Mouse (Mus musculus) embryonic facial prominence, embryonic 10.5 days (tissue): ENCODE data around the gene Psmc6. TPM values are rescaled to one million over a fixed set of nuclear protein-coding genes. Genes with fewer than 3 reads are reported as not detected.
A peak's percentile ranks its signal among the peaks of the same experiment; 100 is the strongest.

ENCODE experiments used
- DNase-seq: peaks from one replicate; pipeline ENCODE4 v3.0.0-alpha.2; 2017; ENCODE audit warnings: low spot score
- H3K27ac ChIP-seq: fragments of 300-500 bp; sonication (generic); replicated peaks from 2 replicates; pipeline ENCODE4 v1.5.1; 2016; ENCODE audit warnings: mild to moderate bottlenecking
- H3K27me3 ChIP-seq: fragments of 300-500 bp; sonication (generic); replicated peaks from 2 replicates; pipeline ENCODE4 v1.6.1; 2016; ENCODE audit warnings: low read depth, mild to moderate bottlenecking; ENCODE audit not compliant: poor library complexity, severe bottlenecking
- H3K36me3 ChIP-seq: fragments of 300-500 bp; sonication (generic); replicated peaks from 2 replicates; pipeline ENCODE4 v1.6.1; 2016; ENCODE audit warnings: mild to moderate bottlenecking, moderate library complexity
- H3K4me1 ChIP-seq: fragments of 300-500 bp; sonication (generic); 2 replicates; pipeline ENCODE4 v1.6.1; 2016
- H3K4me3 ChIP-seq: fragments of 300-500 bp; sonication (generic); 2 replicates; pipeline ENCODE4 v1.5.1; 2016; ENCODE audit warnings: mild to moderate bottlenecking, moderate library complexity
- H3K9me3 ChIP-seq: fragments of 300-500 bp; sonication (generic); 2 replicates; pipeline ENCODE4 v1.6.1; 2016; ENCODE audit warnings: mild to moderate bottlenecking
- WGBS: fragments of 180-500 bp; shearing (Covaris S2); methylation state at CpG from one replicate; pipeline ENCODE4 v1.1.7; 2016; 5-methylcytosine and 5-hydroxymethylcytosine counted together
- polyA plus RNA-seq: library from polyadenylated mRNA; unstranded; fragments of >200 nt; fragmentation: Nextera tagmentation; extraction: Ambion mirVana; gene quantifications from 2 replicates; pipeline ENCODE4 v1.2.1, GENCODE M21; 2016

Gene Psmc6
- polyA plus RNA-seq, result 206 and 210 TPM in 2 replicates

- Histone ChIP-seq H3K27me3 (no peaks in the 10 kb centered on the region), H3K9me3 (no peaks in the 10 kb centered on the region), H3K27ac (peak within 1 kb of the TSS; percentile 97), H3K4me3 (peak within 1 kb of the TSS; percentile 93), H3K4me1 (peaks cover 15% of the 10 kb centered on the region), H3K36me3 (peaks cover 37% of the 10 kb centered on the region)
- WGBS, result under 1% methylated on average over 44 of the region's 44 CpGs
- peak; percentile 97 for DNase-seq
Observed at GRCm38 (mm10) chr14:45329589-45330181, at the start of gene Psmc6. Psmc6 (plus strand) TSS chr14:45329788.

GRCm38 (mm10) chr14:45282066-45282465 is 47.5 kb upstream of the Psmc6 start:
- no peak for DNase-seq
- H3K9me3 ChIP-seq, result no peaks in the 10 kb centered on the region
- no peak overlapping the region for H3K4me3 ChIP-seq
- H3K36me3 ChIP-seq, result peaks cover 13% of the 10 kb centered on the region
- no peaks in the 10 kb centered on the region for H3K4me1 ChIP-seq
- no peak overlapping the region for H3K27ac ChIP-seq
- no peaks in the 10 kb centered on the region for H3K27me3 ChIP-seq
- 85% methylated on average over 3 of the region's 3 CpGs for WGBS

DNA sequence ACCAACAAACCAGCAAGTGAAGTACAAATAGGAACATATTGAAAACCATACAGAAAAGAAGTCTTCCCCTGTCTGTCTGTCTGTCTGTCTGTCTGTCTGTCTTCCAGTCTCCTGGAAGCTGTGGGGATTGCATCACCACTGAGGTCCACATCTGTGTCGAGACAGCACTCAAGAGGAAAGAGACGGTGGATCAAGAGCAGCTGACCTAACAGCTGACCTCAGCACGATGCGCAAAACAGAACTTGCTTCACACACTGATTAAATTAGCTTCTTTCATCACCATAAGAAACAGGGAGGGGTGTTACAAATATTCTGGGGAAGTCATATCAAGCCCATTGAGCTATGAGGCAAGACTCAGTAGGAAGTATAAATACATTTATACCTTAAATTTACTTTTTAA is 38.0 kb upstream of the Psmc6 start:
- Histone ChIP-seq H3K4me3 (no peak overlapping the region), H3K36me3 (peaks cover 28% of the 10 kb centered on the region), H3K27ac (no peak overlapping the region), H3K4me1 (no peaks in the 10 kb centered on the region), H3K9me3 (no peaks in the 10 kb centered on the region), H3K27me3 (no peaks in the 10 kb centered on the region)
- WGBS, result 66% methylated on average over 4 of the region's 4 CpGs
- no peak for DNase-seq

- 59% methylated on average over 4 of the region's 4 CpGs for WGBS
- DNase-seq, result no peak
Observed at GRCm38 (mm10) chr14:45303939-45304338, 25.6 kb upstream of the Psmc6 start.

GRCm38 (mm10) chr14:45304389-45304788 is 25.2 kb upstream of the Psmc6 start:
- H3K9me3 ChIP-seq, result no peaks in the 10 kb centered on the region
- H3K27me3 ChIP-seq, result no peaks in the 10 kb centered on the region
- no peak overlapping the region for H3K4me3 ChIP-seq
- H3K36me3 ChIP-seq, result peaks cover 27% of the 10 kb centered on the region
- 71% methylated on average over 4 of the region's 4 CpGs for WGBS
- no peaks in the 10 kb centered on the region for H3K4me1 ChIP-seq
- DNase-seq, result no peak
- H3K27ac ChIP-seq, result no peak overlapping the region

More at GRCm38 (mm10) chr14:45303939-45304338, 25.6 kb upstream of the Psmc6 start:
- Histone ChIP-seq H3K27ac (no peak overlapping the region), H3K4me1 (no peaks in the 10 kb centered on the region), H3K36me3 (peaks cover 32% of the 10 kb centered on the region), H3K27me3 (no peaks in the 10 kb centered on the region), H3K4me3 (no peak overlapping the region), H3K9me3 (no peaks in the 10 kb centered on the region)

DNA sequence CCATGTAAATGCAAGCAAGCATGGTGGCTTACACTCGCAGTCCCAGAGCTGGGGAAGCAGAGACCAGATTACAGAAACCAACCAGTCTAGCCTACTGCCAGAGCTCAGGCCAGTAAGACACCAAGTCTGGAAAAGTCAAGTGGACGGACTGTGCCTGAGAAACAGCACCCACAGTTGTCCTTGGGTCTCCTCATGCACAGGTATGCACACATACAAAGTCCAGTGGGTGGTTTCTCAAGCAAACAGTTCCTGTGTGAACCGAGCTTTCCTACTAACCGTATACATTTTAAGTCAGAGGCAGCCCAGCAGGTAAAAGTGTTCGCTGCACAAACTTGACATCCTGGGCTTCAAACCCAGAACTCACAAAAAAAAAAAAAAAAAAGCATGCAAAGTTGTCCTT is 23.7 kb upstream of the Psmc6 start:
- no peaks in the 10 kb centered on the region for H3K27me3 ChIP-seq
- H3K4me3 ChIP-seq, result no peak overlapping the region
- H3K9me3 ChIP-seq, result no peaks in the 10 kb centered on the region
- no peak for DNase-seq
- H3K4me1 ChIP-seq, result no peaks in the 10 kb centered on the region
- H3K27ac ChIP-seq, result no peak overlapping the region
- WGBS, result 93% methylated on average over 5 of the region's 5 CpGs
- H3K36me3 ChIP-seq, result peaks cover 16% of the 10 kb centered on the region

DNA sequence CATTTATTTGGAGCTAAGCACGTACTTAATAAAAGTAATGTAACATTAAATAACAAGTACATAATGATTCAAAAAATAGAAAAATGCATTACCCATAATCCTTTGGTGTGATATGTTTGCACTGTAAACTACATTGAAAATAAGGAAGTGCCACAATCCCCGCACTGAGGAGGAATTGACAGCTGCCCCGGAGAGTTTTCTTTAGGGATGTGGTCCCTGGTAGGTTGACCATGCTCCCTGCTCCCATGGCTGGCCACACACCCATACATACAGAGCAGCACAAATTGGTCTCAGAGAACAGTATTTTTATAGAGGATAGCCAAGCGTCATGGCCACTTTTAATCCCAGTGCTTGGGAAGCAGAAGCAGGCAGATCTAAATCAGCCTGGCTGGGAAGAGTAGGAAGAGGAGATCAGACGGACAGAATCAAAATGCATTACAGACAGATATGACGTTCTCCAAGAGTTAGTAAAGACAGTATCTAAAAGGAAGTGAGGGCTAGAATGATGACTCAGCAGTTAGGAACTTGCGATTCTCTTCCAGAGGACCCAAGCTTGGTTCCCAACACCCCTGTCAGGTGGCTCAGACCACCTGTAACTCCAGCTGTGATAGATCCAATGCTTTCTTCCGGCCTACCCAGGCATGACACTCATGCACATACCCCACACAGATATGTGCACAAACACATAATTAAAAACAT is 21.8 kb upstream of the Psmc6 start:
- 91% methylated on average over 8 of the region's 8 CpGs for WGBS
- Histone ChIP-seq H3K36me3 (peaks cover 6% of the 10 kb centered on the region), H3K9me3 (no peaks in the 10 kb centered on the region), H3K27me3 (no peaks in the 10 kb centered on the region), H3K4me1 (no peaks in the 10 kb centered on the region), H3K27ac (no peak overlapping the region), H3K4me3 (no peak overlapping the region)
- no peak for DNase-seq

DNA sequence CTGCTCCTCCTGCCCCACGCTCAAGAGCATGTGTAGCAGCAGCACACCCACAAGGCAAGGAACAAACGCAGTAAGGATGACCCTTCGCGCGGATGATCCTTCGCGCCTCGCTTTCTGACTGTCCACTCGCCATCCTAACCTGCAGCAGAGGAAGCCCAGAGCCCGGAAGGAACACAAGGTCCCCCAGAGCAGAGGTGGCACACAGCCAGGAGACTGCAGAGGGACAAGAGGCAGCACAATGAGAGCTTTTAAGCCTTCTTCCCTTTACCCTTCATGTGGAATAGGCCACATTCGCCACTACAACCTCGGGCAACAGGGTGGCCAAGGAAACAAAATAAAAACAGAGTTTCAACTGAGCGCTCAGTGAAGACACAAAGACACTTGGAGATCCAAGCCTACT is 19.9 kb upstream of the Psmc6 start:
- no peak overlapping the region; the same call in 1 of the 2 replicates for H3K27ac ChIP-seq
- H3K27me3 ChIP-seq, result no peaks in the 10 kb centered on the region
- no peak for DNase-seq
- 91% methylated on average over 13 of the region's 13 CpGs for WGBS
- peaks cover 6% of the 10 kb centered on the region for H3K36me3 ChIP-seq
- H3K4me1 ChIP-seq, result no peaks in the 10 kb centered on the region
- H3K4me3 ChIP-seq, result no peak overlapping the region
- no peaks in the 10 kb centered on the region for H3K9me3 ChIP-seq

- H3K4me1 ChIP-seq, result no peaks in the 10 kb centered on the region
- H3K9me3 ChIP-seq, result no peaks in the 10 kb centered on the region
- H3K36me3 ChIP-seq, result peaks cover 3% of the 10 kb centered on the region
- H3K27ac ChIP-seq, result no peak overlapping the region
- no peak overlapping the region for H3K4me3 ChIP-seq
- WGBS, result 91% methylated on average over 14 of the region's 14 CpGs
- DNase-seq, result no peak
- no peaks in the 10 kb centered on the region for H3K27me3 ChIP-seq
Observed at GRCm38 (mm10) chr14:45310101-45310500, 19.5 kb upstream of the Psmc6 start.

DNA sequence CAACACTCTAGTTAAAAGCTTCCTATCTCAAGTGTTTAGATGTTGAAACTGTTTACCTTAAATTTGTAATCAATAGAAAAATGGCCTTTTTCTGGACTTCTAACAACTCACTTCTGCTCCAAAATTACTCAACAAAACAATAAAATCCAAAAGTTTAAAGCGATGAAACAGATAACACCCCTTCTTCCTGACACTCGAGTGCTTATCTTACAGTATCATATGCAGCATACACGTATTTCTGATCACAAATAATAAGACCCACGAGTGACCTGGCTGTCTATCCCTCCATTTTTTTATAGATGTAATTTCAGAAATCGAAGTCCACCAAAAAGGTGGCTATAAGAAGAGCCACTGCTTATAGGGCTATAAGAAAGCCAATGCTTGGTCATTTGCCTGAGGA is 12.7 kb upstream of the Psmc6 start:
- DNase-seq, result no peak
- peak overlapping the region; percentile 86 for H3K4me3 ChIP-seq
- no peaks in the 10 kb centered on the region for H3K27me3 ChIP-seq
- H3K36me3 ChIP-seq, result no peaks in the 10 kb centered on the region
- H3K27ac ChIP-seq, result no peak overlapping the region
- no peaks in the 10 kb centered on the region for H3K9me3 ChIP-seq
- peaks cover 7% of the 10 kb centered on the region for H3K4me1 ChIP-seq
- 81% methylated on average over 5 of the region's 5 CpGs for WGBS

GRCm38 (mm10) chr14:45317921-45318411 is 11.6 kb upstream of the Psmc6 start:
- no peak for DNase-seq
- Histone ChIP-seq H3K4me3 (peak overlapping the region; percentile 86), H3K4me1 (peaks cover 7% of the 10 kb centered on the region), H3K27me3 (no peaks in the 10 kb centered on the region), H3K27ac (peak overlapping the region; percentile 98), H3K9me3 (no peaks in the 10 kb centered on the region), H3K36me3 (no peaks in the 10 kb centered on the region)
- WGBS, result under 1% methylated on average over 38 of the region's 38 CpGs

DNA sequence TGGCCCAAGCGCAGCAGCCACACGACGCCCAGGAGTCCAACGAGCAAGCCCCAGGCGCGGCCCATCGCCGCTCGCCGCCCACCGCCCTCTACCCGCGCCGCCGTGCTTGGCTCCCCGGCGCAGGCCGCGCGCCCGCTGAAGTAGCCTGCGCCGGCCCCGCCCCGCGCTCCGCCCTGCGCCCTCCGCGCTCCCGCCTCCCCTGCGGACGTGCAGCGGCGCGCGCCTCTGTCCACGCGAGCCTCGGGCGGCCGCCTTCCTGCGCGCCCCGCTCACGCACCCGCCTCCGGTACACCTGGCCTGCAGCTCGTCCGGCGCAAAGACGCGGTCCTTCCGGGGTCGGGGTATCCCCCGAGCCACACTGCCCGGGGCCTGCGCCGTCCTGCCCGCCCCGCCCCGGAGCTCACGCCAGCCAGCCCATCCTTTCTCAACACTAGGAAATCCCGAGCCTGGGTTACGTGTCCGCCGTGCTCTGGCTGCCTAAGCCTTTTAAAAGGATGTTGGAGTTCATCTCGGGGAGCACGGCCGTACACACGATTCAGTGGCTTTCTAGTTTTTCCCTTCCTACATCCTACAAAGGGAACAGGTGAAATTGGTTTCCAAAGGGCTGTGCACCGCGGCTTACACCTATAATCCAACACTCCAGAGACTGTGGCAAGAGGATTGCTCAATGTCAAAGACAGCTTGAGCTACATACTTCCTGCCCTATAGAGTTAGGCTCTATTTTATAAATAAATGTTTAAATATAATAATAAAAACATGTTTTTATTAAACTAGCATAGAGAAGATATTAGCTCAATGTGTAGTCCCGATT is 11.0 kb upstream of the Psmc6 start, which contains the start of gene Ero1l:
TSS of gene Ero1l (minus strand) at position 346 of the 811 bp plus-strand sequence.
- H3K4me3 ChIP-seq, result peak within 1 kb of the TSS; percentile 86
- WGBS, result 2% methylated on average over 74 of the region's 74 CpGs
- H3K27ac ChIP-seq, result peak within 1 kb of the TSS; percentile 98

More for the DNA sequence above, 11.0 kb upstream of the Psmc6 start, which contains the start of gene Ero1l:
- H3K9me3 ChIP-seq, result no peaks in the 10 kb centered on the region
- no peaks in the 10 kb centered on the region for H3K36me3 ChIP-seq
- peaks cover 7% of the 10 kb centered on the region for H3K4me1 ChIP-seq
- H3K27me3 ChIP-seq, result no peaks in the 10 kb centered on the region
- peak; percentile 88 for DNase-seq
